8 mouse cellular contexts compared by ENCODE assay signal in genomic region chr7:127344371-127344770, GRCm38 (mm10). TPM values are rescaled to one million over a fixed set of nuclear protein-coding genes. Genes with fewer than 3 reads are reported as not detected.
A peak's percentile ranks its signal among the peaks of the same experiment; 100 is the strongest.
DNase-seq lines count a peak whose midpoint lies in the region; ATAC-seq lines count a peak whose summit lies in the region.

No protein-coding gene starts in this region.

- H3K4me1 ChIP-seq in hindbrain, embryonic 13.5 days (replicated peaks) = peaks cover 38% of the 10 kb centered on the region
- peaks cover 45% of the 10 kb centered on the region for H3K4me1 ChIP-seq in liver, embryonic 13.5 days (replicated peaks)

- H3K4me2 ChIP-seq in hindbrain, embryonic 13.5 days = peak overlapping the region; percentile 84
- H3K4me2 ChIP-seq in liver, embryonic 13.5 days = peak overlapping the region; percentile 99

- ATAC-seq in hindbrain, embryonic 13.5 days (ENCODE audit: low FRiP score) = no peak
- no peak for ATAC-seq in liver, embryonic 13.5 days (ENCODE audit: low read depth)

- H3K27ac ChIP-seq in hindbrain, embryonic 13.5 days = no peak overlapping the region
- H3K27ac ChIP-seq in liver, embryonic 13.5 days = no peak overlapping the region

- no peaks in the 10 kb centered on the region for H3K9me3 ChIP-seq in hindbrain, embryonic 13.5 days
- no peaks in the 10 kb centered on the region for H3K9me3 ChIP-seq in liver, embryonic 13.5 days (replicated peaks)

- DNase-seq in adrenal gland, adult (ENCODE audit: inconsistent age in 2 of 2, low spot score in 1 of 2) = peak; percentile 18 to 53
- DNase-seq in adrenal gland, adult 8-10 months = no peak
- peak; percentile 16 for DNase-seq in adipocyte (ENCODE audit: low spot score)
- DNase-seq in liver, embryonic 13.5 days = no peak
- DNase-seq in embryo, embryonic 9.5 days (ENCODE audit: extremely low spot score) = no peak
- no peak for DNase-seq in retina, embryonic 14.5 days (ENCODE audit: low spot score)
- no peak for DNase-seq in thymus, adult 18-20 months

- H3K27me3 ChIP-seq in hindbrain, embryonic 13.5 days = no peaks in the 10 kb centered on the region
- no peaks in the 10 kb centered on the region for H3K27me3 ChIP-seq in liver, embryonic 13.5 days

- H3K9ac ChIP-seq in hindbrain, embryonic 13.5 days = peak overlapping the region; percentile 96
- peak overlapping the region; percentile 79; the same call in 1 of the 2 replicates for H3K9ac ChIP-seq in liver, embryonic 13.5 days

- H3K36me3 ChIP-seq in hindbrain, embryonic 13.5 days = peaks cover 29% of the 10 kb centered on the region
- peaks cover 9% of the 10 kb centered on the region for H3K36me3 ChIP-seq in liver, embryonic 13.5 days

- 90% methylated on average over 8 of the region's 8 CpGs for WGBS in hindbrain, embryonic 13.5 days
- WGBS in liver, embryonic 13.5 days (ENCODE audit: insufficient replicate concordance) = 82% methylated on average over 8 of the region's 8 CpGs

- peak overlapping the region; percentile 86 for H3K4me3 ChIP-seq in hindbrain, embryonic 13.5 days
- H3K4me3 ChIP-seq in liver, embryonic 13.5 days (replicated peaks) = peak overlapping the region; percentile 79

RNA-seq across cellular contexts. Expression of gene Zfp768, which starts 1.0 kb away (rescaled TPM):
- 10 to 100 TPM; 25.9 to 29.4 (median 28.0) TPM for total RNA-seq in adrenal gland, adult 8-10 months (2022)
- 17.1 and 17.3 TPM in 2 replicates for polyA plus RNA-seq in hindbrain, embryonic 13.5 days (2015; fragmentation: Nextera tagmentation; extraction: Ambion mirVana)
- polyA plus RNA-seq in liver, embryonic 13.5 days (2015; fragmentation: Nextera tagmentation; extraction: Ambion mirVana) = 3.1 and 3.5 TPM in 2 replicates

RNA-seq across cellular contexts. Expression of gene Zfp747, which starts 31.5 kb away (rescaled TPM):
- 10 to 100 TPM; 11.1 to 14.4 (median 12.5) TPM for total RNA-seq in adrenal gland, adult 8-10 months (2022)
- polyA plus RNA-seq in hindbrain, embryonic 13.5 days (2015; fragmentation: Nextera tagmentation; extraction: Ambion mirVana) = 8.1 and 8.6 TPM in 2 replicates
- polyA plus RNA-seq in liver, embryonic 13.5 days (2015; fragmentation: Nextera tagmentation; extraction: Ambion mirVana) = 1.7 and 2.1 TPM in 2 replicates

RNA-seq across cellular contexts. Expression of gene 9130019O22Rik, which starts 42.6 kb away (rescaled TPM):
- 1 to 10 TPM; 4.5 to 6.6 (median 5.9) TPM for total RNA-seq in adrenal gland, adult 8-10 months (2022)
- polyA plus RNA-seq in hindbrain, embryonic 13.5 days (2015; fragmentation: Nextera tagmentation; extraction: Ambion mirVana) = 5.4 and 5.7 TPM in 2 replicates
- 1.3 and 1.4 TPM in 2 replicates for polyA plus RNA-seq in liver, embryonic 13.5 days (2015; fragmentation: Nextera tagmentation; extraction: Ambion mirVana)

RNA-seq across cellular contexts. Expression of gene Itgal, which starts 48.3 kb away (rescaled TPM):
- total RNA-seq in adrenal gland, adult 8-10 months (2022) = 1 to 10 TPM; 1.9 to 3.1 (median 2.7) TPM
- polyA plus RNA-seq in hindbrain, embryonic 13.5 days (2015; fragmentation: Nextera tagmentation; extraction: Ambion mirVana) = 0.32 and 0.38 TPM in 2 replicates
- polyA plus RNA-seq in liver, embryonic 13.5 days (2015; fragmentation: Nextera tagmentation; extraction: Ambion mirVana) = 4.1 and 5.2 TPM in 2 replicates

RNA-seq across cellular contexts. Expression of gene E430018J23Rik, which starts 49.1 kb away (rescaled TPM):
- 10 to 100 TPM; 10.3 to 12.7 (median 11.4) TPM for total RNA-seq in adrenal gland, adult 8-10 months (2022)
- polyA plus RNA-seq in hindbrain, embryonic 13.5 days (2015; fragmentation: Nextera tagmentation; extraction: Ambion mirVana) = 7.7 TPM in 2 replicates
- 1.3 and 1.4 TPM in 2 replicates for polyA plus RNA-seq in liver, embryonic 13.5 days (2015; fragmentation: Nextera tagmentation; extraction: Ambion mirVana)

Comparison
In these comparisons a context has a peak if more than half of its experiments do, and no peak if none do; other contexts are left out.
1. DNase-seq: peak in adrenal gland, adult (2 of 2) and adipocyte (single experiment); none in adrenal gland, adult 8-10 months (single experiment), liver, embryonic 13.5 days (single experiment), embryo, embryonic 9.5 days (single experiment), retina, embryonic 14.5 days (single experiment) and thymus, adult 18-20 months (0 of 2).